Mouse (Mus musculus) liver, postnatal 0 days (tissue): ENCODE measurements around the gene Capn13. TPM values are rescaled to one million over a fixed set of nuclear protein-coding genes. Genes with fewer than 3 reads are reported as not detected.
A peak's percentile ranks its signal among the peaks of the same experiment; 100 is the strongest.
"Not testable (repeated sequence)": the region's sequence is repeated elsewhere in the genome, so short reads cannot be mapped to it uniquely, and the experiment has no call there.

Experiments
- ATAC-seq: fragments of 200-750 bp; cut with Nextera tagmentation; 2 replicates; pipeline ENCODE4 v1.8.0; 2017; ENCODE audit warnings: mild to moderate bottlenecking, moderate library complexity
- DNase-seq: peaks from one replicate; pipeline ENCODE4 v3.0.0-alpha.2; 2016
- H3K27ac ChIP-seq: fragments of 300-500 bp; sonication (generic); 2 replicates; pipeline ENCODE4 v1.5.1; 2014; ENCODE audit warnings: antibody characterized with exemption, moderate library complexity, mild to moderate bottlenecking, low read depth
- H3K27me3 ChIP-seq: fragments of 300-500 bp; sonication (generic); 2 replicates; pipeline ENCODE4 v1.6.1; 2014; ENCODE audit warnings: low read length, control low read depth, mixed read lengths; ENCODE audit not compliant: insufficient read depth
- H3K36me3 ChIP-seq: fragments of 300-500 bp; sonication (generic); replicated peaks from 2 replicates; pipeline ENCODE4 v1.6.1; 2014; ENCODE audit warnings: mild to moderate bottlenecking, control low read depth, low read length, moderate library complexity, mixed read lengths; ENCODE audit not compliant: insufficient read depth
- H3K4me1 ChIP-seq: fragments of 300-500 bp; sonication (generic); 2 replicates; pipeline ENCODE4 v1.6.1; 2014; ENCODE audit warnings: antibody characterized with exemption, mild to moderate bottlenecking, control low read depth; ENCODE audit not compliant: insufficient read depth
- H3K4me2 ChIP-seq: fragments of 300-500 bp; sonication (generic); 2 replicates; pipeline ENCODE4 v1.6.1; 2014; ENCODE audit warnings: low read depth, mild to moderate bottlenecking, low read length, moderate library complexity, mixed read lengths
- H3K4me3 ChIP-seq: fragments of 300-500 bp; sonication (generic); 2 replicates; pipeline ENCODE4 v1.5.1; 2014; ENCODE audit warnings: low read depth, low read length
- H3K9ac ChIP-seq: fragments of 300-500 bp; sonication (generic); replicated peaks from 2 replicates; pipeline ENCODE4 v1.6.1; 2014; ENCODE audit warnings: mild to moderate bottlenecking, moderate library complexity
- H3K9me3 ChIP-seq: fragments of 300-500 bp; sonication (generic); 2 replicates; pipeline ENCODE4 v1.6.1; 2016; ENCODE audit warnings: mild to moderate bottlenecking, control low read depth, low read length, mixed read lengths
- CTCF ChIP-seq: sonication (generic); IDR thresholded peaks from 2 replicates; pipeline ENCODE4 v1.5.1; 2016; ENCODE audit warnings: antibody characterized with exemption, low read depth
- EP300 ChIP-seq: IDR thresholded peaks from 2 replicates; pipeline ENCODE4 v1.6.1; 2016; ENCODE audit warnings: antibody characterized with exemption, low read depth, mild to moderate bottlenecking
- WGBS: fragments of 180-500 bp; shearing (Covaris S2); extraction: QIAGEN DNeasy Blood & Tissue Kit; methylation state at CpG from one replicate; pipeline ENCODE4 v1.1.7; 2014; ENCODE audit not compliant: insufficient replicate concordance; 5-methylcytosine and 5-hydroxymethylcytosine counted together
- polyA plus RNA-seq: library from polyadenylated mRNA; unstranded; fragments of >200 nt; fragmentation: Nextera tagmentation; extraction: Ambion mirVana; gene quantifications from 2 replicates; pipeline ENCODE4 v1.2.1, GENCODE M21; 2015

Capn13 gene
- polyA plus RNA-seq, 1 experiment from 2014 or later, result not detected

DNA sequence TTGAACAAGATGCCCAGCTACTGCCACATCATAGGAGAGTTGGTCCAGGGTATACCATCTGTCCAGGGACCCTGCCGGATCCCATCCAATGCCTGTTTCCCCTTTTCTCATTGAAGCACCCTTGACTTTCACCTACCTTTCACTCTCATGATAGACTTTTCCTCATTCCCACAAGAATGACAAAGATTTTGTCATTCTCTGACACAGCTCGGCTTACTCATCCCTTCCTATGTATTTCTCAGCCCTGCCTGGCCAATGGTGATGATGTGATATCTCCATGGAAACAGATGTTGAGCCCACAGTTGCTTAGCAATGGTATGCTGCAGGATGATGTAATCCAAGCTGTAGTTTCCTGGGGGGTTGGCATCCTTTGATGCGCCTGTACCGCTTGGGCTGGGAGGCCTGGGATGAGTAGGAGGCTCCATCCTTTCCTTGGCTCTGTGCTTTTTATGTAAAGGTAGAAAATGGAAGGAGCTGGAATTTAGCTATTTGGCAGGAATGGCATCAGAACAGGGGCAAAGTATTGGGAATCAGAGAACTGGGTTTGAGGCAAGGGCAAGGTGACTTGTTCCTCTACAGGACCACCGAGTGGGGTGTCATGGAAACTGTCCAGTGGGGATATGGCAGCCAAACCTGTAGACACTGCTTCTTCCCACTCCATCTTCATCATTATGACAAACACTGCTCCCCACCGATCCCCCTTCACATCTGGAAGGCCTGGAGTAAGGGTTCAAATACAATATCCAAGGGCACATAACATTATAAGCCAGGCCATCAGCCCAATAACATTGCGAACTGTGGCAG lies 128.7 kb downstream of the Capn13 start:
- no peak overlapping the region for H3K9ac ChIP-seq
- 77% methylated on average over 7 of the region's 7 CpGs for WGBS
- no peak overlapping the region for H3K4me2 ChIP-seq
- DNase-seq (no peak), ATAC-seq (no peak)
- no peaks in the 10 kb centered on the region for H3K9me3 ChIP-seq
- no peaks in the 10 kb centered on the region; the same call in 1 of the 2 replicates for H3K4me1 ChIP-seq
- H3K27ac ChIP-seq, result no peak overlapping the region
- H3K27me3 ChIP-seq, result no peaks in the 10 kb centered on the region
- no peak for TF ChIP-seq CTCF
- TF ChIP-seq EP300, result no peak
- H3K36me3 ChIP-seq, result no peaks in the 10 kb centered on the region
- no peak overlapping the region for H3K4me3 ChIP-seq

DNA sequence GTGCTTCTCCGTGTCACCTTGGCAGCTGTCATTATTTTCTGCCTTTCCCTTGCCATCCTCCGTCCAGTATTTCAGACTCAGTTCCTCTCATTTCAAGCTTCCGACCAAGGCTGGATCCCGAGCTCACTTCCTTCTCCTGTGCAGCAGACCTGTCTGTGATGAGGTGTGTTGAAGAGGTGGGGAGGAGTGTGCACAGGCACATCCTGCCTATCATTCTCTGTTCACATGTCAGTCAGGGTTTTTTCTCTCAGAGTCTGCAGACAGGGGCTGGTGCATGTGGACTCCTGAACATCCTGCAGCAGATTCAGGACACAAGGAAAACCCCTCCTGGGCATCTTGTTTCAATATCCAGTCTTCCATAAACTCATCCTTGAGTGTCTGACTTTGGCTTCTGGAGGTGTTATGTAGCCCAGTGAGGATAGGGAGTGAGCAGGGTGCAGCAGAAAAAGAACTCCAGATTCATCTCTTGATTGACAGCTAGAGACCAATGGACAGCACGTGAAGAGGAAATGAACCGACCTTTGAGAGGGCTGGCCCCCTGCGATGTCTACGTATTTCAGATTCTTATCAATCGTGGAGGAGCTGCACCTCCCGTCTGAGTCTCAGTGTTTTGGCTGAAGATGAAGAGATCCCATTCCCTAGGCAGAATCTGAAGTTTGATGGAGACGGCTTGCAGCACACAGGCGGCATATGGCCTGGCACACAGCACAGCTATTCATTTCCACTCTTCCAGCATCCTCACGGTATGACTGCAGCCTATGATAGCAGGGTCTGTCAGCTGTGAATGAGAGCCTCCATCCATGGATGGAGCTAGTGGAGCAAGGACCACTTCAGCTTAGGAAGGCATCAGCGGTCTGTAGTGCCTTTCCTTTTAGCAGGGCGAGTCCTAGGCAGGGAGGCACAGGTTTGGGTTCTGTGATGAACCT lies 129.5 kb downstream of the Capn13 start:
- no peaks in the 10 kb centered on the region for H3K9me3 ChIP-seq
- H3K27me3 ChIP-seq, result no peaks in the 10 kb centered on the region
- 52% methylated on average over 15 of the region's 15 CpGs for WGBS
- no peak overlapping the region for H3K4me2 ChIP-seq
- H3K4me3 ChIP-seq, result no peak overlapping the region
- H3K4me1 ChIP-seq, result no peaks in the 10 kb centered on the region; the same call in 1 of the 2 replicates
- no peak for ATAC-seq
- no peak for DNase-seq
- no peak overlapping the region for H3K9ac ChIP-seq
- H3K36me3 ChIP-seq, result no peaks in the 10 kb centered on the region
- no peak for TF ChIP-seq EP300
- TF ChIP-seq CTCF, result no peak
- H3K27ac ChIP-seq, result no peak overlapping the region

DNA sequence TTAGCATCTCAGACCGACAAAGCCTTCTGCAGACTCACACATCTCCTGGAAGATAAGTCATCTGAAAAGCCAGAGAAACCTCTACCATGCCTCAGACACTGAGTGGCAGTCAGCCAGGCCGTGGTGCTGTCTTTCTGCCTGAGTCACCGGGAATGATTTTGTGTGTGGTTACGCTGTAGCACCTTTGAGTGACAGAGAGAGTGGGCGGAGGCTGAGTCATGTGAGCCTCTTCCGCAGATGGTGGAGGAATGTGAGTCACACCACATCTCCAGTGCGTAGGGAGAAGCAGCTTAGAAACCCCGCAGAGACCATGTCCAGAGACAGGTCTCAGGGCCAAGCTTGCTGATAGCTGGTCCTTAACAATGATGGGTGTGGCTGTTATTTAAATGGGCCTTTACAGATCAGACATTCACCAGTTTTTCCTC lies 137.6 kb downstream of the Capn13 start:
- Histone ChIP-seq H3K27me3 (no peaks in the 10 kb centered on the region), H3K4me3 (no peak overlapping the region), H3K9ac (no peak overlapping the region), H3K4me2 (no peak overlapping the region), H3K27ac (no peak overlapping the region), H3K9me3 (no peaks in the 10 kb centered on the region), H3K4me1 (no peaks in the 10 kb centered on the region), H3K36me3 (no peaks in the 10 kb centered on the region)
- TF ChIP-seq CTCF, result no peak
- TF ChIP-seq EP300, result no peak
- ATAC-seq (peak; percentile 31; the same call in 1 of the 2 replicates), DNase-seq (peak; percentile 32)
- 49% methylated on average over 8 of the region's 8 CpGs for WGBS

DNA sequence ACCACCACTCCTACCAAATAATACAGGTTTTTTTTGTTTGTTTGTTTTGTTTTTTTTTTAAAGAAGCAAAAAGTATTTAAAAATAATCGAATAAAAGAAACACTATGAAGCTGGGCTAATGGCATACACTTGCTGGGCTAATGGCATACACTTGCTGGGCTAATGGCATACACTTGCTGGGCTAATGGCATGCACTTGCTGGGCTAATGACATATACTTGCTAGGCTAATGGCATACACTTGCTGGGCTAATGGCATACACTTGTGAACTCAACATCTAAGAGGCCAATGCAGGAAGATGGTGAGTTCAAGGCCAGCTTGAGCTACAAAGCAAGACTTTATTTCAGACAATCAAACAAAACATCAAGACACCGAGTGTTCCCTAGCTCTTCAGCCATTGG lies 138.1 kb downstream of the Capn13 start:
- Histone ChIP-seq H3K4me2 (no peak overlapping the region), H3K4me3 (no peak overlapping the region), H3K9me3 (no peaks in the 10 kb centered on the region), H3K36me3 (no peaks in the 10 kb centered on the region), H3K27me3 (no peaks in the 10 kb centered on the region), H3K27ac (no peak overlapping the region), H3K9ac (no peak overlapping the region), H3K4me1 (no peaks in the 10 kb centered on the region)
- WGBS, result 63% methylated on average over 2 of the region's 2 CpGs
- TF ChIP-seq EP300, result no peak
- TF ChIP-seq CTCF, result no peak
- DNase-seq (no peak), ATAC-seq (no peak)

DNA sequence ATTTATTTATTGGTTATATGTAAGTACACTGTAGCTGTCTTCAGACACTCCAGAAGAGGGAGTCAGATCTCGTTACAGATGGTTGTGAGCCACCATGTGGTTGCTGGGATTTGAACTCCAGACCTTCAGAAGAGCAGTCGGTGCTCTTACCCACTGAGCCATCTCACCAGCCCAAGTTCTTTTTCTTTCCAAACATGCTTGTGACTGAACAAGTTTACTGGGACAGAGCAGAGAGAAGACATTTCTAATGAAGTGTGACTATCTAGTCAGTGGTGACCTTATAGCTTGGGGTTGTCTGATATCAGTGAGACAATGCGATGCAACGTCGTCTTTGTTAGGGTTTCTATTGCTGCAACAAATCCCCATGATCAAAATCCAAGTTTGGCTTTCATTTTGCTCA lies 141.4 kb downstream of the Capn13 start:
- H3K4me3 ChIP-seq, H3K27me3 ChIP-seq, H3K36me3 ChIP-seq, H3K9me3 ChIP-seq, DNase-seq, H3K4me1 ChIP-seq, ATAC-seq, H3K27ac ChIP-seq, H3K4me2 ChIP-seq, H3K9ac ChIP-seq: not testable (repeated sequence)
- 82% methylated on average over 5 of the region's 5 CpGs for WGBS

DNA sequence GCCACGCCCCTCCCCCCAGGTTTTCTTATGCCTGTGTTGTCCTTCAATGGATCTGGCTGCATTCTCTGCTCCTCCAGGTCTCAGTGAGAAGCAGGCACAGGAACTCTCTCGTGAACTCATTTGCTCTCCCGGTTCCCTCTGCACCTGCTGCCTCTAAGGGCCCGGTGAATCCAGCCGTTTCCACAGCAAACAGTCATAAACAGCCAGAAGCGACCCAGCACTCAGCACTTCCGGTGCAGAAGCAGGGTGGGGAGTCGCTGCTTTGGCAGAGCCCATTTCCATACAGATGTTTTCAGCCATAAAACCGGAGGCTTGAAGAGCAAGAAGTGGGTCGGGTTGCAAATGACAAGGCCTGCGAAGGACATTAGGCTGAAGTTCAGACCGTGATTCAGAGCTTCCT lies 142.0 kb downstream of the Capn13 start:
- Histone ChIP-seq H3K27ac (peak overlapping the region; percentile 26; the same call in 1 of the 2 replicates), H3K27me3 (no peaks in the 10 kb centered on the region), H3K36me3 (no peaks in the 10 kb centered on the region), H3K9me3 (no peaks in the 10 kb centered on the region), H3K4me1 (no peaks in the 10 kb centered on the region), H3K4me2 (no peak overlapping the region), H3K9ac (no peak overlapping the region), H3K4me3 (no peak overlapping the region)
- WGBS, result 26% methylated on average over 12 of the region's 12 CpGs
- no peak for TF ChIP-seq CTCF
- TF ChIP-seq EP300, result 0 out of 2 replicates have a peak, but pooled peaks have one; percentile 29
- peak; percentile 33 for DNase-seq
- ATAC-seq, result peak; percentile 38; the same call in 1 of the 2 replicates
